Mouse (Mus musculus) NIH3T3 (cell line): ENCODE data around the gene Cstf2.

Experiments used
- DNase-seq: peaks from one replicate; pipeline ENCODE4 v3.0.0-alpha.2; 2012; ENCODE audit warnings: low read depth

The Cstf2 gene

DNA sequence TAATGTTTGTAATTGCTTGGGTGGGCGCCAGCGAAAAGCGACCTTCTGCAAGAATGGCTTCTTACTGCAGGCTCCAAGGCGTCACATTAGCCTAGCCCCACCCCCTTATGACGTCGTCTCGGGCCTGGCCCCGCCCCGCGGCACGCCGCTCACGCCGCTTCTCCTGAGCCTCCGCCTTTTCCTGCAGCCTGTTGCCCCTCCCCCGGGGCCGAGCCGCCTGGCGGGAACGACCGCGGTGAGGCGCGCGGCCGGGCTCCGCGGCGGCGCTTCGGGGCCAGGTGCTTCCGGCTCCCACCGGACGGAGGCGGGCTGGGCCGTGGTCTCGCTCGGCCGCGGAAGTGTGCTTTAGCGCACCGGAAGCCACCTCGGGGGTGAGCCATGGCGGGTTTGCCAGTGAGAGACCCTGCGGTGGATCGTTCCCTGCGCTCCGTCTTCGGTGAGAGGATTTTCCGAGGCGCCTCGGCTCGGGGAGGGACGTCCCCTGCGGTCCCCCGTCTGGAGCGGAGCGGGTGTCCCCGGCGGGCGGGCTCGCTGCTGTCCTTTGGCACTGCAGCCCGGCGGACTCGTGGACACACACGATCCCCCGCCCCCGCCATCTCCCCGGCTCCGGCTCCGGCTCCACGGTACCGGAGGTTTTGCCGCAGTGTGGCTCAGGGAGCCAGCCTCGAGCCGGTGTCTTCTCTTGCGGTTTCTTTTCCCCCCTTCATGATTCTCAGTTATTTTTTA, at the start of gene Cstf2:
Gene Cstf2, plus strand, starts transcription at position 201 of the 726 bp plus-strand sequence.
- DNase-seq: peak; percentile 93

- DNase-seq: peak; percentile 78
Measured at GRCm38 (mm10) chrX:134019005-134019404, 40.0 kb upstream of the Cstf2 start.

DNA sequence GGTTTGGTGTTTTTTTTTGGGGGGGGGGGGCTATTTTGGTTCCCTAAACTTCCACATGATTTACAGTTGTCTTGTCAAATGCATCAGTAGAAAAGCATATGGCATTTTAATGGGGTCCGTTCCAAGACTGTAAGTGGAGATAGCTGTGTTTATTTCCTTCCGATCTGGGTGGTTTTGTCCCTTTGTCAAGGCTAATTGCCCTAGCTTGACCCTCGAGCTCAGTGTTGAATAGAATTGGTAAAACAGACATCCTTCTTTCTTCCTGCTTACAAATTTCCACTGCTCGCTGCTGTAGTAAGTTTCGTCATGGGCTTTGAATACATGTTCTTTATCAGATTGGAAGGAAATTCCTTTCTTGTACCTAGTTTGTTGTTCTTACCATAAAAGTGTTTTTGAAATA, 38.3 kb upstream of the Cstf2 start:
- DNase-seq: no peak

DNA sequence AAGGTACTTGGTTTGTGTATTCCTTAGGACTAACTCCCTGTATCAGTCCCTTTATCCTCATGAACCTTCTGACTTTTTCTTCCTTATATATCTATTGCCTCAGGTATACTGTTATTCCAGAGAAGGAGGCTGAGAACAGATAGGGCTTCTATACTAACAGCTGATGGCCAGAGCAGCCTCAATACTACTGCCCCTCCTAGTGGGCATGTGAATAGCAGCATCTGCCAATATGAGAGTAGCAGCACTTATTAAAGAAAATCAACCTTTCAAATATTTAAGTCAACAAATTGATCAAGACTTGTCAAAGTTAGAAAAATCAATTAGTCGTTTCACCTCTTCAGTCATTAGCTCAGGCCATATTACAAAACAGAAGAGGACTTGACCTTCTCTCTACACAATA, 10.0 kb upstream of the Cstf2 start:
- DNase-seq: no peak

DNA sequence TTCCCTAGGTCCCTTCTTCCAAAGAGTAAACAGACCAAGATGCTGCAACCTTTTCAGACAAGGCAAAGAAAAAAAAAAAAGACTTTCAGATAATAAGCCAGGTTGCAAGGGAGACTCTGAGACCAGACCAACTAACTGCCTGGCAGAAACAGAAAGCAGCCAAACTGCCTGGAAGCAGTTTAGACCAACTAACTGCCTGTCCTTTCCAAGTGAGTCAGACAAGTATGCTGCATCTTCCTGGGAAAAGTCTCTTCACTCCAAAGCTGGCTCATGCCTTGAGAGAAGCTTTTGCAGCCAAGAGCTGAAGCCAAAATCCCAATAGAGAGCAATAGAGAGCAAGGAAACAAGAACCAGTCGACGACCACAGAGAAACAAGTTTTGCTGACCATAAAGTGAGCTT, 2.1 kb upstream of the Cstf2 start:
- peak; percentile 70 for DNase-seq

DNA sequence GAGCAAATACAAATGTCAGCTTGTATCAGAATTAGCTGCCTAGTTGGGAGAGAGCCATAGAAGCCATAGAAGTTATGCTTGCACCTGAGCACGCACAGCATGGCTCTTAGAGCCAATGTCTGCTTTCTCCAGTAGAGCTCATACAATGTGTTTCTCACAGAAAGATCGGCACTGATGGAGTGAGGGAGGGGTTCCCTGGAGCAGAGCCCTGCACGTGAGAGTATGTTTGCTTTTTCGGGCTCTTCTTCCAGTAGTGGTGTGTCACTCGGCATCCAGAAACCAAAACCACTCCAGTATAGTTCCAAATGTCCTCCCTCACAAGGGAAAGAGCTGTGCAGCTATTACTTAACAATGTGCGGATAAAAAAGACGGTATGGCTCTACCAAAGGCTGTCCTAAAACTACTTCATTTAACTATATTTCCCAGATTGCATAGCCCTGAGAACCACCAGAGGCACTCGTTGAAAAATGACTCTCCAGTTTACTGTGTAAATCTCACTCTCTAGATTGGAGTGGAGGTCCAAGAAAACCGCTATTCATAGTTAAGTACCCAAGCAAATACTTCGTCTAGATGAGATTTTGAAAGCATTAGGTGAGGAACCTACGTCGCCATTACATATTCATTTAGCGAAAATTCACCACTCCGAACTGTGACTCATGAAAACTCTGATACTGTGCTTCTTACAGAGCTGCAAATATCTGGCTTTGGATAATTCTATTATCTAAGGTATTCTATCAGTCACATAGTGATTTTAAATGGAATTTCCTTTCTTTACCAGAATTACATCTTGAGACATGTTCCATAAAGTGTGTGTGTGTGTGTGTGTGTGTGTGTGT, 729 bp upstream of the Cstf2 start:
- DNase-seq: peak; percentile 1

- peak; percentile 56 for DNase-seq
Measured at GRCm38 (mm10) chrX:134059764-134060163, 777 bp downstream of the Cstf2 start.

- DNase-seq: no peak
Measured at GRCm38 (mm10) chrX:134085453-134085852, 26.5 kb downstream of the Cstf2 start.

DNA sequence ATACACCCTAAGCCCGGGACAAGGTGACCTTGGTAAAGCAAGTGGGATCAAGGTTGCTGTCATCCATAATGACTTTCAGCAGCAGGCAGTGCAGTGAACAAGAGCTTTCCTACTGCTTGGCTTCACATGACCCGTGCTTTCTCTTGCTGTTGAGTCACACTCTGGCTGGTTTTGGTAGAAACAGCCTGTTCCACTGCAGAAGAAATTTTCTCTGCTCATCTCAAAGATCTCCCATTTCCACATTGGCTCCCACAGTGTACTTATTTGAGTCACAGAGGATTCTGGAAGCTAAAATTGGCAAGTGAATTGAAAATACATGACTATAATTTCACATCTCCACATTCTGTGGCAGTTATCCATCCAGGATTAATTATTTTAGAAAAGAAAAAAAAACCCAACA, 43.7 kb downstream of the Cstf2 start:
- no peak for DNase-seq

GRCm38 (mm10) chrX:134111767-134112166, 52.8 kb downstream of the Cstf2 start:
- DNase-seq: no peak

DNA sequence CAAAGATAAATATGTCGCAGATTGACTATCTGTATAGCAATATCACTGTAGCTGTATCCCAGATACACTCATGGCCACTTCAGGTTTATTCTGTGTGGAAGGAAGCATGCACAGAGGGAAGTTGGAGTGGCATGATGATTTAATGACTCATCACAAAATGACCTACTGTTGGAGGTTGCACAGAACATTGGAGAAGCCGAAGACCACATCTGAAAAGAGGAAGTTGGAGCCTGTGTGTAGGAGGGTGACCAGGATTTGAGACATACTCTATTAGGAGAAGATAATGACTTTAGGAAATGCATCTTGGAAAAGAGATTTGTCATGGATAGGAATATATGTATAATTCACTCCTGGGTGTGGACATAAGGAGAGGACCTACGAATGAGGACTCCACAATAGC, 57.4 kb downstream of the Cstf2 start:
- DNase-seq: no peak

DNA sequence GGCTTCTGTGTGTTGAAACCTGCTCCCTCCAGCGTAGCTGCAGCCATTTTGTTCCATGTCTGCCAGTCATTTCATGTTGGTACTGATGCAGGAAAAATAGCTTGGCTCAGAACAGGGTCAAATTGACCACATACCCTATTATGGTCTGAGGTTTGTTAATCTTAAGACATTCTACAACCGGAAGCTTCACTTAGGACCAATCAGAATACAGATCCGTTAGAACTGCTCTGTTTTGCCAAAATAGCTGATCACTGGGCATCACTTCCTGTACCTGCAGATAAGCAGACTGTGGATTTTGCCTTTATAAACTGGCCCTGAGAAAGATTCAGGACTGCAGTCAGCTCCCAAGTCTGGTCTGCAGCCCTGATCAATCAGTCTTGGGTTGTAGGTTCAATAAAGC, 69.6 kb downstream of the Cstf2 start:
- no peak for DNase-seq

DNA sequence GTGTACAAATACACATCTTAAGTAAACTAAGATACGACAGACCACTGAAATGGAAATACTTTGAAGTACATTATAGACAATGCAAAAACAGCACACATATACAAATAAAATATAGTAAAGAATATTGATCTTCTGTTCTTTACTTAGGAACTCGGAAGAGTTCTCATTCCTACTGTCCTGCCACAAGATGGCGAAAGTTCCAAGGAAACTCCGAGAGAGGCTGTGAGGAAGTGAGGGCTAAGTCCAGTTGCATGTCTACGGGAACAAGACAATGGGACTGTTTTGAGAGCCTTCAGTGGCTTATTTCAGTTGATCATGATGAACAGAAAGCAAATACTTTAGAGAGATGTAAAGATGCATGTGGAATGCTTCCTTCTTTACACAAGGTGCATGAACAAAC, 73.3 kb downstream of the Cstf2 start:
- DNase-seq: peak; percentile 66

GRCm38 (mm10) chrX:134133821-134134220, 74.8 kb downstream of the Cstf2 start:
- DNase-seq: no peak
